Mouse (Mus musculus): ENCODE results near the gene Cwc25. TPM values are rescaled to one million over a fixed set of nuclear protein-coding genes. Genes with fewer than 3 reads are reported as not detected.
A peak's percentile ranks its signal among the peaks of the same experiment; 100 is the strongest.

Gene Cwc25
- polyA plus RNA-seq, 1 experiment = 6.3 TPM

- Histone ChIP-seq H3K27me3 (ENCODE audit: control insufficient read depth, insufficient read depth, low read length) (no peaks in the 10 kb centered on the region), H3K4me1 (ENCODE audit: control insufficient read depth, insufficient read depth, low read length) (peaks cover 28% of the 10 kb centered on the region), H3K36me3 (ENCODE audit: control insufficient read depth, insufficient read depth, low read length) (no peaks in the 10 kb centered on the region), H3K4me3 (ENCODE audit: control insufficient read depth, low read depth, low read length) (no peak overlapping the region), H3K27ac (ENCODE audit: control insufficient read depth, insufficient read depth, low read depth, low read length) (no peak overlapping the region)
- TF ChIP-seq POLR2A (IDR thresholded peaks at IDR 0.05; ENCODE audit: control insufficient read depth, low read depth, low read length) = no peak
- TF ChIP-seq CTCF (IDR thresholded peaks at IDR 0.05; ENCODE audit: control insufficient read depth, insufficient read depth, insufficient replicate concordance, low read depth, low read length) = no peak
Measured at GRCm38 (mm10) chr11:97810970-97811369, 44.6 kb upstream of the Cwc25 start.

DNA sequence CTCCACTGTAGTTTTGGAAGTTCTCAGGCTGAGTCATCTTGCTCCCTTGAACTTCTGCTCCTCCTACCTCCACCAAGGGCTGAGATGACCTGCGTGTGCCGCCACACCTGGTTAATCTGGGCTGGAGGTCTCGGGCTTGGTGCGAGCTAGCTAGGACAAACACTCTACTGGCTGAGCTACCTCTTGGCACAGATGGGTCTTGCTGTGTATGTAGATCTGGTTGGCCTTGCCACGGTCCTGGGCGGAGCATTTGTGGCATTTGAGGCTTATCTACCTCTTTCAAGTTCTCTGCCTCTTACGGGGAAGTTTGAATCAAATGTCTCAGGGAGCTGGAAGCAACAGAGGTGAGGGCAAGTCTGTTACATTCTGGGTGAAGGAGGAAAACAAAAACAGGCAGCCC, 44.0 kb upstream of the Cwc25 start:
- H3K4me1 ChIP-seq (ENCODE audit: control insufficient read depth, insufficient read depth, low read length) = peaks cover 33% of the 10 kb centered on the region
- TF ChIP-seq CTCF (IDR thresholded peaks at IDR 0.05; ENCODE audit: control insufficient read depth, insufficient read depth, insufficient replicate concordance, low read depth, low read length) (no peak), POLR2A (IDR thresholded peaks at IDR 0.05; ENCODE audit: control insufficient read depth, low read depth, low read length) (no peak)
- no peak overlapping the region for H3K27ac ChIP-seq (ENCODE audit: control insufficient read depth, insufficient read depth, low read depth, low read length)
- no peaks in the 10 kb centered on the region for H3K27me3 ChIP-seq (ENCODE audit: control insufficient read depth, insufficient read depth, low read length)
- no peaks in the 10 kb centered on the region for H3K36me3 ChIP-seq (ENCODE audit: control insufficient read depth, insufficient read depth, low read length)
- H3K4me3 ChIP-seq (ENCODE audit: control insufficient read depth, low read depth, low read length) = no peak overlapping the region

DNA sequence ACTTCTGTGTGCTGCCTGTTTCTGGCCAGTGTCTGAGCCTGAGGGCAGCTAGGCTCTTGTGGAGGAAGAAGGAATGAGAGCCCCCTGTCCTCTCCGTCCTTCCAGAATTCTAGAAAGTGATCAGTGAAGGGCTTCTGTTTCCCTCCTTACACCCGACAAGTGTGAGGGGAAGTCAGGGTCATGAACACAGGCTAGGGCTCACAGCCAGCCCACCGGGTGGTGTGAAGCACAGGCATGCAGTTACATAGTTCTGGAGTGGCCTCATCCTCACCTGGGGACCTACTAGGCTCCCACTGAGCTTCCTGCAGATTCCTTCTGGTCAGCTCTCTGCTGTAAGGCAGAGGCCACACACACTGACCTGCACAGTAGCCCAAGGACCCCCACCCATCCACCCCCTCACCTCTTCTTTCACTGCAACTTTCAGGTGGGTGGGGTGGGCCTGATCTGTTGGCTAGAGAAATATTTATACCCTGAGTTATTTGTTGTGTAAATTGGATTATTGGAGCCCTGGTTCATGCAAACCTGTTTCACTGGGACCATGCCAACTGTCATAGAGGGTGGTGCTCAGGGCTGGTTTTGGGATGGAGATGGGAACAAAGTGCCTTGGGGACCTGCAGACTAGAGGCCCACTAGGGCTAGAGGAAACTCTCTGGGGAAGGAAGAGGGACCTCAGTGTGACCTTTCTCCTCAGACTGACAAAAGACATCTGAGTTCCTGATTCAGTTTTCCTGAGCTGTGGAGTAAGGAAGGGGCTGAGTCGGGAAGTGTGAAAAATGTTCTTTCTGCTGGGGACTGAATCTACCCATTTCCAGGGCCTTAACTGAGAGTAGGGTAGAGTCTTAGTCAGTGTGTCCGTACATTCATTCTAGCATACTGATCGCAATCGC, 43.1 kb upstream of the Cwc25 start:
- Histone ChIP-seq H3K27ac (ENCODE audit: control insufficient read depth, insufficient read depth, low read depth, low read length) (no peak overlapping the region), H3K4me3 (ENCODE audit: control insufficient read depth, low read depth, low read length) (no peak overlapping the region), H3K36me3 (ENCODE audit: control insufficient read depth, insufficient read depth, low read length) (no peaks in the 10 kb centered on the region), H3K4me1 (ENCODE audit: control insufficient read depth, insufficient read depth, low read length) (peaks cover 38% of the 10 kb centered on the region), H3K27me3 (ENCODE audit: control insufficient read depth, insufficient read depth, low read length) (no peaks in the 10 kb centered on the region)
- TF ChIP-seq CTCF (IDR thresholded peaks at IDR 0.05; ENCODE audit: control insufficient read depth, insufficient read depth, insufficient replicate concordance, low read depth, low read length) (no peak), POLR2A (IDR thresholded peaks at IDR 0.05; ENCODE audit: control insufficient read depth, low read depth, low read length) (no peak)

- 0 out of 2 replicates have a peak overlapping the region, but pooled peaks have one; percentile 15 for H3K27ac ChIP-seq (ENCODE audit: control insufficient read depth, insufficient read depth, low read depth, low read length)
- no peaks in the 10 kb centered on the region for H3K36me3 ChIP-seq (ENCODE audit: control insufficient read depth, insufficient read depth, low read length)
- H3K4me1 ChIP-seq (ENCODE audit: control insufficient read depth, insufficient read depth, low read length) = peaks cover 38% of the 10 kb centered on the region
- no peak overlapping the region for H3K4me3 ChIP-seq (ENCODE audit: control insufficient read depth, low read depth, low read length)
- no peaks in the 10 kb centered on the region for H3K27me3 ChIP-seq (ENCODE audit: control insufficient read depth, insufficient read depth, low read length)
- TF ChIP-seq CTCF (IDR thresholded peaks at IDR 0.05; ENCODE audit: control insufficient read depth, insufficient read depth, insufficient replicate concordance, low read depth, low read length) = no peak
- no peak for TF ChIP-seq POLR2A (IDR thresholded peaks at IDR 0.05; ENCODE audit: control insufficient read depth, low read depth, low read length)
Measured at GRCm38 (mm10) chr11:97808621-97809234, 42.4 kb upstream of the Cwc25 start.

GRCm38 (mm10) chr11:97808093-97808492, 41.7 kb upstream of the Cwc25 start:
- Histone ChIP-seq H3K36me3 (ENCODE audit: control insufficient read depth, insufficient read depth, low read length) (no peaks in the 10 kb centered on the region), H3K4me1 (ENCODE audit: control insufficient read depth, insufficient read depth, low read length) (peaks cover 34% of the 10 kb centered on the region), H3K27me3 (ENCODE audit: control insufficient read depth, insufficient read depth, low read length) (no peaks in the 10 kb centered on the region), H3K4me3 (ENCODE audit: control insufficient read depth, low read depth, low read length) (no peak overlapping the region), H3K27ac (ENCODE audit: control insufficient read depth, insufficient read depth, low read depth, low read length) (no peak overlapping the region)
- TF ChIP-seq POLR2A (IDR thresholded peaks at IDR 0.05; ENCODE audit: control insufficient read depth, low read depth, low read length) (no peak), CTCF (IDR thresholded peaks at IDR 0.05; ENCODE audit: control insufficient read depth, insufficient read depth, insufficient replicate concordance, low read depth, low read length) (no peak)

GRCm38 (mm10) chr11:97807626-97808025, 41.3 kb upstream of the Cwc25 start:
- Histone ChIP-seq H3K4me1 (ENCODE audit: control insufficient read depth, insufficient read depth, low read length) (peaks cover 30% of the 10 kb centered on the region), H3K4me3 (ENCODE audit: control insufficient read depth, low read depth, low read length) (no peak overlapping the region), H3K27ac (ENCODE audit: control insufficient read depth, insufficient read depth, low read depth, low read length) (no peak overlapping the region), H3K27me3 (ENCODE audit: control insufficient read depth, insufficient read depth, low read length) (no peaks in the 10 kb centered on the region), H3K36me3 (ENCODE audit: control insufficient read depth, insufficient read depth, low read length) (no peaks in the 10 kb centered on the region)
- TF ChIP-seq CTCF (IDR thresholded peaks at IDR 0.05; ENCODE audit: control insufficient read depth, insufficient read depth, insufficient replicate concordance, low read depth, low read length) = no peak
- no peak for TF ChIP-seq POLR2A (IDR thresholded peaks at IDR 0.05; ENCODE audit: control insufficient read depth, low read depth, low read length)

- peaks cover 30% of the 10 kb centered on the region for H3K4me1 ChIP-seq (ENCODE audit: control insufficient read depth, insufficient read depth, low read length)
Measured at GRCm38 (mm10) chr11:97806613-97806964, 40.2 kb upstream of the Cwc25 start.

More at GRCm38 (mm10) chr11:97806613-97806964, 40.2 kb upstream of the Cwc25 start:
- H3K4me3 ChIP-seq (ENCODE audit: control insufficient read depth, low read depth, low read length) = no peak overlapping the region
- H3K27me3 ChIP-seq (ENCODE audit: control insufficient read depth, insufficient read depth, low read length) = no peaks in the 10 kb centered on the region
- H3K27ac ChIP-seq (ENCODE audit: control insufficient read depth, insufficient read depth, low read depth, low read length) = no peak overlapping the region
- TF ChIP-seq POLR2A (IDR thresholded peaks at IDR 0.05; ENCODE audit: control insufficient read depth, low read depth, low read length) = no peak
- TF ChIP-seq CTCF (IDR thresholded peaks at IDR 0.05; ENCODE audit: control insufficient read depth, insufficient read depth, insufficient replicate concordance, low read depth, low read length) = no peak
- no peaks in the 10 kb centered on the region for H3K36me3 ChIP-seq (ENCODE audit: control insufficient read depth, insufficient read depth, low read length)

Data from testis, adult 2 months (tissue).